Mouse (Mus musculus) CH12.LX (cell line): ENCODE results near the gene Pnpo. TPM values are rescaled to one million over a fixed set of nuclear protein-coding genes. Genes with fewer than 3 reads are reported as not detected.

ENCODE experiments used
- DNase-seq: peaks from one replicate; pipeline ENCODE4 v3.0.0-alpha.2; 2013; ENCODE audit errors: extremely low read depth
- H3K27ac ChIP-seq: 2 replicates; pipeline ENCODE4 v1.5.1; 2012; ENCODE audit warnings: low read depth, mild to moderate bottlenecking, control low read depth, moderate library complexity; ENCODE audit not compliant: insufficient read depth
- H3K27me3 ChIP-seq: replicated peaks from 2 replicates; pipeline ENCODE3; 2012; ENCODE audit warnings: inconsistent platforms
- H3K36me3 ChIP-seq, 2 experiments: replicated peaks in 1 of 2; 2 replicates each; pipeline versions ENCODE3 to v1.6.1; 2012; ENCODE audit warnings: inconsistent platforms in 1 of 2, low read length in 1 of 2, mild to moderate bottlenecking in 1 of 2, mixed read lengths in 1 of 2, moderate library complexity in 1 of 2; ENCODE audit not compliant: control insufficient read depth in 1 of 2, insufficient read depth in 1 of 2
- H3K4me1 ChIP-seq, 2 experiments: 2 replicates each; pipeline ENCODE4 v1.6.1; 2012; ENCODE audit warnings: inconsistent platforms in 1 of 2, moderate library complexity in 1 of 2; ENCODE audit not compliant: insufficient read depth in 2 of 2, control insufficient read depth in 1 of 2
- H3K4me2 ChIP-seq: 2 replicates; pipeline ENCODE4 v1.6.1; 2012; ENCODE audit warnings: low read depth, mild to moderate bottlenecking, control low read depth; ENCODE audit not compliant: poor library complexity, insufficient read depth, severe bottlenecking
- H3K4me3 ChIP-seq, 3 experiments: fragments of 150-350 bp in 1 of 3; sonication (generic) in 1 of 3; replicated peaks in 1 of 3; 2 replicates each; pipeline versions ENCODE3 to v1.5.1; 2011 to 2012; ENCODE audit warnings: low read depth in 2 of 3, low read length in 2 of 3, mild to moderate bottlenecking in 2 of 3, moderate library complexity in 2 of 3, control low read depth in 1 of 3, improper control_type of control experiment in 1 of 3, inconsistent platforms in 1 of 3, mixed read lengths in 1 of 3; ENCODE audit not compliant: poor library complexity in 1 of 3
- H3K79me2 ChIP-seq: replicated peaks from 2 replicates; pipeline ENCODE4 v1.6.1; 2012; ENCODE audit warnings: mild to moderate bottlenecking, moderate library complexity; ENCODE audit not compliant: control insufficient read depth, poor library complexity, insufficient read depth, severe bottlenecking; ENCODE audit errors: extremely low read depth
- H3K9ac ChIP-seq: 2 replicates; pipeline ENCODE4 v1.6.1; 2012; ENCODE audit warnings: low read depth, mild to moderate bottlenecking, control low read depth, moderate library complexity; ENCODE audit not compliant: insufficient read depth
- H3K9me3 ChIP-seq: replicated peaks from 2 replicates; pipeline ENCODE3; 2012; ENCODE audit warnings: low read length, inconsistent platforms, mixed read lengths
- BHLHE40 ChIP-seq: IDR thresholded peaks from 2 replicates; pipeline ENCODE4 v1.6.1; 2011; ENCODE audit warnings: mild to moderate bottlenecking, low read depth, low read length, improper control_type of control experiment
- CHD1 ChIP-seq: IDR thresholded peaks from 2 replicates; pipeline ENCODE4 v1.6.1; 2012; ENCODE audit warnings: low read depth, low read length, improper control_type of control experiment, inconsistent platforms
- E2F4 ChIP-seq: IDR thresholded peaks from 2 replicates; pipeline ENCODE4 v1.6.1; 2011; ENCODE audit warnings: low read depth, low read length, improper control_type of control experiment; ENCODE audit not compliant: insufficient replicate concordance
- ELF1 ChIP-seq: IDR thresholded peaks from 2 replicates; pipeline ENCODE4 v1.6.1; 2014; ENCODE audit warnings: low read depth, mild to moderate bottlenecking, inconsistent platforms, low read length, improper control_type of control experiment
- ETS1 ChIP-seq: conservative IDR thresholded peaks from 2 replicates; pipeline ENCODE4 v1.6.1; 2012; ENCODE audit warnings: low read depth, mild to moderate bottlenecking, inconsistent platforms, low read length, improper control_type of control experiment, moderate library complexity
- GABPA ChIP-seq: IDR thresholded peaks from 2 replicates; pipeline ENCODE4 v1.6.1; 2012; ENCODE audit warnings: low read depth, low read length, improper control_type of control experiment, inconsistent platforms; ENCODE audit not compliant: insufficient replicate concordance
- HCFC1 ChIP-seq: IDR thresholded peaks from 2 replicates; pipeline ENCODE4 v1.6.1; 2012; ENCODE audit warnings: low read depth, mild to moderate bottlenecking, inconsistent platforms, low read length, improper control_type of control experiment
- IRF4 ChIP-seq: IDR thresholded peaks from 2 replicates; pipeline ENCODE4 v1.6.1; 2014; ENCODE audit warnings: low read depth, mild to moderate bottlenecking, inconsistent platforms, low read length, improper control_type of control experiment
- JUN ChIP-seq: IDR thresholded peaks from 2 replicates; pipeline ENCODE4 v1.6.1; 2011; ENCODE audit warnings: low read depth, mild to moderate bottlenecking, low read length, improper control_type of control experiment, moderate library complexity; ENCODE audit not compliant: insufficient read depth
- MAFK ChIP-seq: IDR thresholded peaks from 2 replicates; pipeline ENCODE4 v1.6.1; 2011; ENCODE audit warnings: low read length, improper control_type of control experiment; ENCODE audit not compliant: insufficient replicate concordance
- NELFE ChIP-seq: IDR thresholded peaks from 2 replicates; pipeline ENCODE4 v1.6.1; 2011; ENCODE audit warnings: low read depth, low read length, improper control_type of control experiment
- PAX5 ChIP-seq: IDR thresholded peaks from 2 replicates; pipeline ENCODE4 v1.6.1; 2012; ENCODE audit warnings: low read length, inconsistent platforms, mixed read lengths
- POLR2A ChIP-seq: IDR thresholded peaks from 2 replicates; pipeline ENCODE4 v1.6.1; 2011; ENCODE audit warnings: low read depth, mild to moderate bottlenecking, improper control_type of control experiment, low read length
- SIN3A ChIP-seq: IDR thresholded peaks from 2 replicates; pipeline ENCODE4 v1.6.1; 2012; ENCODE audit warnings: low read length, improper control_type of control experiment, inconsistent platforms
- SMC3 ChIP-seq: IDR thresholded peaks from 2 replicates; pipeline ENCODE4 v1.6.1; 2011; ENCODE audit warnings: low read depth, low read length, improper control_type of control experiment
- UBTF ChIP-seq: IDR thresholded peaks from 2 replicates; pipeline ENCODE4 v1.6.1; 2012; ENCODE audit warnings: low read depth, mild to moderate bottlenecking, inconsistent platforms, low read length, improper control_type of control experiment, moderate library complexity
- USF1 ChIP-seq: IDR thresholded peaks from 2 replicates; pipeline ENCODE4 v1.6.1; 2014; ENCODE audit warnings: low read depth, mild to moderate bottlenecking, inconsistent platforms, low read length, improper control_type of control experiment
- USF2 ChIP-seq: conservative IDR thresholded peaks from 2 replicates; pipeline ENCODE4 v1.6.1; 2011; ENCODE audit warnings: low read depth, low read length, improper control_type of control experiment
- ZKSCAN1 ChIP-seq: IDR thresholded peaks from 2 replicates; pipeline ENCODE4 v1.6.1; 2012; ENCODE audit warnings: low read depth, inconsistent platforms, low read length, improper control_type of control experiment, borderline replicate concordance
- ZMIZ1 ChIP-seq: IDR thresholded peaks from 2 replicates; pipeline ENCODE4 v1.6.1; 2012; ENCODE audit warnings: low read depth, mild to moderate bottlenecking, inconsistent platforms, low read length, improper control_type of control experiment
- ZNF384 ChIP-seq: IDR thresholded peaks from 2 replicates; pipeline ENCODE4 v1.6.1; 2012; ENCODE audit warnings: low read depth, low read length, improper control_type of control experiment, inconsistent platforms
- dilution Hi-C: fragments of 300-500 bp; cut with MboI; formaldehyde crosslinking; loops from 2 replicates; pipeline ENCODE4 v1.14.3; 2020; ENCODE audit warnings: low sequenced_read_pairs; ENCODE audit not compliant: extremely low pct_unique_long_range_greater_than_20kb, extremely low pct_ligation_motif_present
- in situ Hi-C: fragments of 300-500 bp; cut with MboI; formaldehyde crosslinking; loops from 3 replicates; pipeline ENCODE4 v1.14.3; 2019; ENCODE audit warnings: low sequenced_read_pairs, low pct_ligation_motif_present, low pct_unique_long_range_greater_than_20kb, mixed read lengths
- polyA plus RNA-seq: library from polyadenylated mRNA; unstranded; fragments of >175 nt; gene quantifications from 2 replicates; pipeline ENCODE4 v1.2.1, GENCODE M21; 2012; ENCODE audit warnings: low read depth; ENCODE audit not compliant: insufficient read length
- total RNA-seq, 2 experiments: library from RNA; depleted of rRNA; stranded (reverse); fragments of 300-350 nt in 1 of 2; fragments of >200 nt in 1 of 2; gene quantifications; 2 replicates each; pipeline ENCODE4 v1.2.3; 2012 to 2014

Gene Pnpo
- total and polyA plus RNA-seq, 3 experiments, result 36.3 to 54.3 (median 38.5) TPM

DNA sequence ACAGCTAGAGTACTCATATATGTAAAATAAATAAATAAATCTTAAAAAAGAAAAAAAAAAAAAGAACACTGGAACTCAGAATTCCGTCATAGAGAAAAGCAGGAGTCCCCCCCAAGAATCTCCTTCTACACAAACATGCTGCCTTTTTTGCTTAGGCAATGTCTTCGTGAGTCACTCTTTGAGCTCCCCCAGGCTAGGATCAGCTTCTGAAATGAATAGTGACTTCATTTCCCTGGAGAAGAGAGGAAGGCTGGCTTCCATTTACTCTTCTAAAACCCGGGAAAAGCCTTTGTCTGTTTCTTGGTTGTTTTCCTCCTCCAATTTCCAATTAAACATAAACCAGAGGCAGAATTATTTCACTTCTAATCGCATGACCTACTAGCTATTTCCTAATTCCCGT is 29.1 kb upstream of the Pnpo start:
- H3K79me2 ChIP-seq, result peaks cover 52% of the 10 kb centered on the region
- no peak overlapping the region for H3K4me3 ChIP-seq
- H3K9me3 ChIP-seq, result no peaks in the 10 kb centered on the region
- H3K9ac ChIP-seq, result no peak overlapping the region
- dilution Hi-C loops (no loop called here), in situ Hi-C loops (no loop called here)
- no peak overlapping the region for H3K4me2 ChIP-seq
- TF ChIP-seq IRF4 (no peak), USF1 (no peak), UBTF (no peak), ZNF384 (no peak), ELF1 (no peak), E2F4 (no peak), HCFC1 (no peak)
- no peak overlapping the region for H3K27ac ChIP-seq
- H3K36me3 ChIP-seq, result peaks cover 0 to 32% of the 10 kb centered on the region in 2 experiments
- no peak for DNase-seq
- no peaks in the 10 kb centered on the region for H3K27me3 ChIP-seq
- peaks cover 21 to 62% of the 10 kb centered on the region in 2 experiments for H3K4me1 ChIP-seq

DNA sequence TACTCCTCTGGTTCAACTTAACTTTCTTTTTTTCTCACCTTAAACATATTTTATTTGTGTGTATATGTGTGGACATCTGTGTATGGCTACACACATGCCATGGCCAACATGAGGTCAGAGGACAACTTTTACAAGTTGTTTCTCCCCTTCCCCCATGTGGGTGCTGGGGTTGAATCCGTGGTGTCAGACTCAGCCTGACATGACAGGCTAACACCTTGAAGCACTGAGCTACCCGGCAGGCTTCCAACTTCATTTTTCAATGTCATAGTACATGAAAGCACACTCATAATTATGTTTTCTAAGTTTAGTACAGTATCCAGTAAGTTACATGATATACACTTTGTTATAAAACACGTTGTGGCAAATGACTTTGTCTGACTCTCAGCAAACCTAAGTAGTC is 26.6 kb upstream of the Pnpo start:
- H3K79me2 ChIP-seq, result peaks cover 45% of the 10 kb centered on the region
- no peak for DNase-seq
- in situ Hi-C loops, result no loop called here
- H3K27ac ChIP-seq, result no peak overlapping the region
- H3K9me3 ChIP-seq, result no peaks in the 10 kb centered on the region
- peaks cover 0 to 30% of the 10 kb centered on the region in 2 experiments for H3K36me3 ChIP-seq
- no peaks in the 10 kb centered on the region for H3K27me3 ChIP-seq
- dilution Hi-C loops, result no loop called here
- H3K4me3 ChIP-seq, result no peak overlapping the region
- H3K4me1 ChIP-seq, result peaks cover 14 to 68% of the 10 kb centered on the region in 2 experiments
- TF ChIP-seq USF1 (no peak), SMC3 (no peak), GABPA (no peak), PAX5 (no peak), MAFK (no peak), CHD1 (no peak), POLR2A (no peak), NELFE (no peak), USF2 (no peak), E2F4 (no peak), HCFC1 (no peak), ZMIZ1 (no peak), ELF1 (no peak), ETS1 (no peak), BHLHE40 (no peak), ZKSCAN1 (no peak), SIN3A (no peak), JUN (no peak)
- no peak overlapping the region for H3K4me2 ChIP-seq
- no peak overlapping the region for H3K9ac ChIP-seq
